Mouse (Mus musculus): Measurements from ENCODE around the gene Kdm5a. TPM values are rescaled to one million over a fixed set of nuclear protein-coding genes. Genes with fewer than 3 reads are reported as not detected.

Kdm5a gene
- total RNA-seq, 2 experiments from 2014 or later = 18.9 to 20.5 TPM

GRCm38 (mm10) chr6:120469268-120469667 is 105.3 kb downstream of the Kdm5a start:
- no peak for DNase-seq
- intact Hi-C loops (cut with DNase I) = no loop called here

GRCm38 (mm10) chr6:120469770-120470169 is 105.8 kb downstream of the Kdm5a start:
- intact Hi-C loops (cut with DNase I) = no loop called here
- no peak for DNase-seq

- no peak for DNase-seq
- intact Hi-C loops (cut with DNase I) = no loop called here
Measured at GRCm38 (mm10) chr6:120470666-120471065, 106.7 kb downstream of the Kdm5a start.

GRCm38 (mm10) chr6:120471991-120472441 is 108.1 kb downstream of the Kdm5a start:
- intact Hi-C loops (cut with DNase I) = no loop called here
- DNase-seq = no peak

GRCm38 (mm10) chr6:120472455-120473140 is 108.7 kb downstream of the Kdm5a start:
- DNase-seq = no peak

GRCm38 (mm10) chr6:120473427-120473826 is 109.5 kb downstream of the Kdm5a start:
- intact Hi-C loops (cut with DNase I) = no loop called here

More at GRCm38 (mm10) chr6:120472455-120473140, 108.7 kb downstream of the Kdm5a start:
- intact Hi-C loops (cut with DNase I) = no loop called here

GRCm38 (mm10) chr6:120475288-120475687 is 111.4 kb downstream of the Kdm5a start:
- intact Hi-C loops (cut with DNase I) = no loop called here

More at GRCm38 (mm10) chr6:120473427-120473826, 109.5 kb downstream of the Kdm5a start:
- DNase-seq = no peak

GRCm38 (mm10) chr6:120479302-120479701 is 115.4 kb downstream of the Kdm5a start:
- intact Hi-C loops (cut with DNase I) = no loop called here
- DNase-seq = no peak

More at GRCm38 (mm10) chr6:120475288-120475687, 111.4 kb downstream of the Kdm5a start:
- DNase-seq = no peak

GRCm38 (mm10) chr6:120480361-120480760 is 116.4 kb downstream of the Kdm5a start:
- no peak for DNase-seq
- intact Hi-C loops (cut with DNase I) = no loop called here

GRCm38 (mm10) chr6:120481538-120481937 is 117.6 kb downstream of the Kdm5a start:
- DNase-seq = no peak
- intact Hi-C loops (cut with DNase I) = no loop called here

- intact Hi-C loops (cut with DNase I) = no loop called here
- DNase-seq = no peak
Measured at GRCm38 (mm10) chr6:120482021-120482420, 118.1 kb downstream of the Kdm5a start.

- DNase-seq = no peak
Measured at GRCm38 (mm10) chr6:120482756-120483155, 118.8 kb downstream of the Kdm5a start.

GRCm38 (mm10) chr6:120483211-120483626 is 119.3 kb downstream of the Kdm5a start:
- DNase-seq = no peak
- intact Hi-C loops (cut with DNase I) = no loop called here

More at GRCm38 (mm10) chr6:120482756-120483155, 118.8 kb downstream of the Kdm5a start:
- intact Hi-C loops (cut with DNase I) = no loop called here

GRCm38 (mm10) chr6:120485038-120485437 is 121.1 kb downstream of the Kdm5a start:
- intact Hi-C loops (cut with DNase I) = no loop called here

GRCm38 (mm10) chr6:120486051-120486510 is 122.2 kb downstream of the Kdm5a start:
- DNase-seq = no peak
- intact Hi-C loops (cut with DNase I) = no loop called here

More at GRCm38 (mm10) chr6:120485038-120485437, 121.1 kb downstream of the Kdm5a start:
- DNase-seq = no peak

GRCm38 (mm10) chr6:120488647-120489046 is 124.7 kb downstream of the Kdm5a start:
- intact Hi-C loops (cut with DNase I) = no loop called here
- no peak for DNase-seq

- DNase-seq = no peak
- intact Hi-C loops (cut with DNase I) = no loop called here
Measured at GRCm38 (mm10) chr6:120489461-120489860, 125.5 kb downstream of the Kdm5a start.

GRCm38 (mm10) chr6:120491064-120491463 is 127.1 kb downstream of the Kdm5a start:
- DNase-seq = no peak
- intact Hi-C loops (cut with DNase I) = loop anchor here (5.0 kb wide), 1 partner anchor 69 kb away; no protein-coding TSS in a partner anchor

- no peak for DNase-seq
- intact Hi-C loops (cut with DNase I) = loop anchor here (5.0 kb wide), 1 partner anchor 70 kb away; no protein-coding TSS in a partner anchor
Measured at GRCm38 (mm10) chr6:120491862-120492498, 128.1 kb downstream of the Kdm5a start.

GRCm38 (mm10) chr6:120492499-120493373 is 128.8 kb downstream of the Kdm5a start:
- intact Hi-C loops (cut with DNase I) = loop anchor here (5.0 kb wide), 1 partner anchor 70 kb away; no protein-coding TSS in a partner anchor
- DNase-seq = no peak
